Mouse (Mus musculus) myocyte (in vitro differentiated cells): ENCODE measurements around the gene Ttl. TPM values are rescaled to one million over a fixed set of nuclear protein-coding genes. Genes with fewer than 3 reads are reported as not detected.

Experiments
- H3K27me3 ChIP-seq: one replicate; pipeline ENCODE4 v1.6.1; 2011; ENCODE audit not compliant: control insufficient read depth, insufficient read depth, insufficient read length
- H3K36me3 ChIP-seq: one replicate; pipeline ENCODE4 v1.6.1; 2011; ENCODE audit not compliant: control insufficient read depth, insufficient read depth
- H3K4me2 ChIP-seq: one replicate; pipeline ENCODE4 v1.6.1; 2011; ENCODE audit warnings: low read depth, control low read depth
- H3K4me3 ChIP-seq: one replicate; pipeline ENCODE4 v1.5.1; 2011; ENCODE audit warnings: mild to moderate bottlenecking, control low read depth, moderate library complexity
- H3K79me2 ChIP-seq: one replicate; pipeline ENCODE4 v1.6.1; 2011; ENCODE audit not compliant: control insufficient read depth, insufficient read depth
- H3ac ChIP-seq: one replicate; pipeline ENCODE4 v1.6.1; 2011; ENCODE audit not compliant: control insufficient read depth, insufficient read length
- CEBPB ChIP-seq: IDR thresholded peaks from 2 replicates; pipeline ENCODE4 v1.6.1; 2011; ENCODE audit warnings: mild to moderate bottlenecking, moderate library complexity; ENCODE audit not compliant: poor library complexity, insufficient read depth, severe bottlenecking
- E2F4 ChIP-seq: IDR thresholded peaks from one replicate; pipeline ENCODE4 v1.6.1; 2011; ENCODE audit warnings: mild to moderate bottlenecking, control low read depth, moderate library complexity; ENCODE audit not compliant: insufficient read depth
- MAX ChIP-seq: IDR thresholded peaks from one replicate; pipeline ENCODE4 v1.6.1; 2011; ENCODE audit warnings: low read depth, mild to moderate bottlenecking, control low read depth
- MYOD1 ChIP-seq, 3 experiments: IDR thresholded peaks; one replicate each; pipeline ENCODE4 v1.6.1; 2011; ENCODE audit warnings: control low read depth in 2 of 3, low read depth in 2 of 3, mild to moderate bottlenecking in 2 of 3, moderate library complexity in 1 of 3; ENCODE audit not compliant: insufficient read length in 2 of 3, control insufficient read depth in 1 of 3
- MYOG ChIP-seq, 3 experiments: IDR thresholded peaks; one replicate each; pipeline ENCODE4 v1.6.1; 2011; ENCODE audit warnings: control low read depth in 2 of 3, low read depth in 2 of 3, mild to moderate bottlenecking in 2 of 3; ENCODE audit not compliant: insufficient read length in 2 of 3, control insufficient read depth in 1 of 3, insufficient read depth in 1 of 3
- POLR2A ChIP-seq: IDR thresholded peaks from one replicate; pipeline ENCODE4 v1.6.1; 2011; ENCODE audit warnings: low read depth, mild to moderate bottlenecking, control low read depth, moderate library complexity; ENCODE audit not compliant: insufficient read length
- POLR2AphosphoS2 ChIP-seq: IDR thresholded peaks from one replicate; pipeline ENCODE4 v1.6.1; 2011; ENCODE audit warnings: low read depth, control low read depth; ENCODE audit not compliant: insufficient read length
- REST ChIP-seq: IDR thresholded peaks from one replicate; pipeline ENCODE4 v1.6.1; 2011; ENCODE audit warnings: mild to moderate bottlenecking, control low read depth, moderate library complexity; ENCODE audit not compliant: insufficient read depth, insufficient read length
- SRF ChIP-seq: IDR thresholded peaks from one replicate; pipeline ENCODE4 v1.6.1; 2011; ENCODE audit warnings: low read depth; ENCODE audit not compliant: control insufficient read depth, insufficient read length
- TCF12 ChIP-seq: IDR thresholded peaks from one replicate; pipeline ENCODE4 v1.6.1; 2011; ENCODE audit warnings: mild to moderate bottlenecking, control low read depth; ENCODE audit not compliant: poor library complexity, insufficient read depth, severe bottlenecking
- TCF3 ChIP-seq: IDR thresholded peaks from one replicate; pipeline ENCODE4 v1.6.1; 2011; ENCODE audit warnings: low read depth, control low read depth; ENCODE audit not compliant: insufficient read length
- USF1 ChIP-seq: IDR thresholded peaks from one replicate; pipeline ENCODE4 v1.6.1; 2011; ENCODE audit warnings: low read depth, mild to moderate bottlenecking, control low read depth, moderate library complexity
- polyA plus RNA-seq: library from polyadenylated mRNA; unstranded; fragments of >200 nt; fragmentation: generic; extraction: Trizol; gene quantifications from one replicate; pipeline ENCODE4 v1.2.1, GENCODE M21; 2012; ENCODE audit warnings: missing spikeins

Gene Ttl
- polyA plus RNA-seq, 1 experiment, result 9.9 TPM

- H3K27me3 ChIP-seq, result no peaks in the 10 kb centered on the region
Measured at GRCm38 (mm10) chr2:129078313-129078712, 12.6 kb downstream of the Ttl start.

GRCm38 (mm10) chr2:129079194-129079593 is 13.5 kb downstream of the Ttl start:
- no peaks in the 10 kb centered on the region for H3K27me3 ChIP-seq
- H3ac ChIP-seq, result no peak overlapping the region
- no peak for TF ChIP-seq USF1
- no peak for TF ChIP-seq E2F4
- no peak for TF ChIP-seq REST
- no peak for TF ChIP-seq MAX
- TF ChIP-seq POLR2A, result no peak
- no peak for TF ChIP-seq MYOD1 (IDR thresholded peaks at IDR 0.05; ENCODE audit: control insufficient read depth in 1 of 3, insufficient read length in 2 of 3, low read depth in 2 of 3)
- TF ChIP-seq MYOG (IDR thresholded peaks at IDR 0.05; ENCODE audit: control insufficient read depth in 1 of 3, insufficient read depth in 1 of 3, insufficient read length in 2 of 3, low read depth in 2 of 3), result no peak
- no peak for TF ChIP-seq POLR2AphosphoS2
- TF ChIP-seq CEBPB, result no peak
- TF ChIP-seq TCF12, result no peak
- TF ChIP-seq SRF, result no peak
- no peak for TF ChIP-seq TCF3
- no peak overlapping the region for H3K4me2 ChIP-seq
- H3K36me3 ChIP-seq, result peaks cover 22% of the 10 kb centered on the region
- H3K4me3 ChIP-seq, result no peak overlapping the region
- peaks cover 4% of the 10 kb centered on the region for H3K79me2 ChIP-seq

More at GRCm38 (mm10) chr2:129078313-129078712, 12.6 kb downstream of the Ttl start:
- Histone ChIP-seq H3K36me3 (peaks cover 22% of the 10 kb centered on the region), H3K4me2 (no peak overlapping the region), H3ac (no peak overlapping the region), H3K79me2 (peaks cover 12% of the 10 kb centered on the region), H3K4me3 (no peak overlapping the region)
- TF ChIP-seq SRF, result no peak
- TF ChIP-seq POLR2A, result no peak
- no peak for TF ChIP-seq POLR2AphosphoS2
- no peak for TF ChIP-seq MAX
- TF ChIP-seq MYOD1 (IDR thresholded peaks at IDR 0.05; ENCODE audit: control insufficient read depth in 1 of 3, insufficient read length in 2 of 3, low read depth in 2 of 3), result no peak
- TF ChIP-seq USF1, result no peak
- no peak for TF ChIP-seq MYOG (IDR thresholded peaks at IDR 0.05; ENCODE audit: control insufficient read depth in 1 of 3, insufficient read depth in 1 of 3, insufficient read length in 2 of 3, low read depth in 2 of 3)
- no peak for TF ChIP-seq CEBPB
- no peak for TF ChIP-seq E2F4
- TF ChIP-seq TCF3, result no peak
- TF ChIP-seq REST, result no peak
- TF ChIP-seq TCF12, result no peak

GRCm38 (mm10) chr2:129081097-129081496 is 15.4 kb downstream of the Ttl start:
- no peak overlapping the region for H3ac ChIP-seq
- TF ChIP-seq REST, result no peak
- TF ChIP-seq MAX, result no peak
- no peak for TF ChIP-seq MYOG (IDR thresholded peaks at IDR 0.05; ENCODE audit: control insufficient read depth in 1 of 3, insufficient read depth in 1 of 3, insufficient read length in 2 of 3, low read depth in 2 of 3)
- no peak for TF ChIP-seq MYOD1 (IDR thresholded peaks at IDR 0.05; ENCODE audit: control insufficient read depth in 1 of 3, insufficient read length in 2 of 3, low read depth in 2 of 3)
- peaks cover 22% of the 10 kb centered on the region for H3K36me3 ChIP-seq
- H3K27me3 ChIP-seq, result no peaks in the 10 kb centered on the region
- H3K4me3 ChIP-seq, result no peak overlapping the region
- H3K4me2 ChIP-seq, result no peak overlapping the region
- no peaks in the 10 kb centered on the region for H3K79me2 ChIP-seq

- Histone ChIP-seq H3K27me3 (no peaks in the 10 kb centered on the region), H3K4me3 (no peak overlapping the region), H3K4me2 (no peak overlapping the region), H3K36me3 (peaks cover 15% of the 10 kb centered on the region), H3ac (no peak overlapping the region), H3K79me2 (no peaks in the 10 kb centered on the region)
- no peak for TF ChIP-seq MAX
- no peak for TF ChIP-seq CEBPB
- no peak for TF ChIP-seq POLR2AphosphoS2
- TF ChIP-seq TCF12, result no peak
- no peak for TF ChIP-seq USF1
Measured at GRCm38 (mm10) chr2:129083514-129083913, 17.8 kb downstream of the Ttl start.

DNA sequence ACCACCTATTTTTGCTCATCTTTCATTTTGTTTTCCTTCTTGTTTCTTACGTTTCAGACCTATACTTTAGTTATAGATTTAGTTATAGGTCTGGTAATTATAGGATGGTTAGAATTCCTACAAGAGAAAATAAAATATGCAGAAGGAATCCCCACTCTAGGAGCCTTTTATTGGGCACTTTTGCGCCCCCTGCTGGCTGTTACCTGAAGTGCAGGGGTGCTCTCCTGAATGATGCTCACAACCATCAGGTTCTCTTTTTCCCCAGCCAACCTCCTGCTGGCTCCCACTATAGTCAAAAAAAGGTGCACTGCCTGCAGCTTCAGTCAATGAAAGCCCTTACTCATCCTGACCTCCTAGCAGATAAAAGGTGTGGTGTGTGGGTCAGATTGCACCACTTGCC is 19.2 kb downstream of the Ttl start:
- Histone ChIP-seq H3K79me2 (no peaks in the 10 kb centered on the region), H3K4me3 (no peak overlapping the region), H3K27me3 (no peaks in the 10 kb centered on the region), H3K36me3 (peaks cover 13% of the 10 kb centered on the region), H3ac (no peak overlapping the region), H3K4me2 (no peak overlapping the region)
- no peak for TF ChIP-seq POLR2AphosphoS2
- TF ChIP-seq SRF, result no peak
- no peak for TF ChIP-seq E2F4
- no peak for TF ChIP-seq CEBPB
- no peak for TF ChIP-seq MAX
- no peak for TF ChIP-seq MYOG (IDR thresholded peaks at IDR 0.05; ENCODE audit: control insufficient read depth in 1 of 3, insufficient read depth in 1 of 3, insufficient read length in 2 of 3, low read depth in 2 of 3)
- TF ChIP-seq REST, result no peak
- TF ChIP-seq TCF12, result no peak
- TF ChIP-seq POLR2A, result no peak
- TF ChIP-seq MYOD1 (IDR thresholded peaks at IDR 0.05; ENCODE audit: control insufficient read depth in 1 of 3, insufficient read length in 2 of 3, low read depth in 2 of 3), result no peak
- TF ChIP-seq USF1, result no peak
- no peak for TF ChIP-seq TCF3
